Mouse (Mus musculus): Measurements from ENCODE around the gene Poldip2. TPM values are rescaled to one million over a fixed set of nuclear protein-coding genes. Genes with fewer than 3 reads are reported as not detected.

Gene Poldip2
- polyA plus RNA-seq, 1 experiment from 2014 or later: 189 TPM

GRCm38 (mm10) chr11:78567614-78568013 is 55.6 kb downstream of the Poldip2 start:
- Histone ChIP-seq H3K4me3 (ENCODE audit: low read length) (no peak overlapping the region), H3K4me2 (ENCODE audit: low read length) (no peak overlapping the region), H3K27ac (ENCODE audit: low read depth, low read length) (no peak overlapping the region), H3K9ac (ENCODE audit: low read depth, low read length) (no peak overlapping the region), H3K9me3 (ENCODE audit: control insufficient read depth, low read length) (no peaks in the 10 kb centered on the region), H3K27me3 (replicated peaks; ENCODE audit: control insufficient read depth, insufficient read depth, low read length) (no peaks in the 10 kb centered on the region), H3K36me3 (ENCODE audit: control insufficient read depth, insufficient read depth, low read length) (peaks cover 4% of the 10 kb centered on the region), H3K4me1 (ENCODE audit: control insufficient read depth, insufficient read depth, low read depth, low read length) (no peaks in the 10 kb centered on the region)
- WGBS: 92% methylated on average over 6 of the region's 6 CpGs
- no peak for ATAC-seq

- H3K27ac ChIP-seq (ENCODE audit: low read depth, low read length): no peak overlapping the region
- no peaks in the 10 kb centered on the region for H3K27me3 ChIP-seq (replicated peaks; ENCODE audit: control insufficient read depth, insufficient read depth, low read length)
- 85% methylated on average over 10 of the region's 10 CpGs for WGBS
- no peaks in the 10 kb centered on the region for H3K4me1 ChIP-seq (ENCODE audit: control insufficient read depth, insufficient read depth, low read depth, low read length)
- no peak overlapping the region for H3K4me3 ChIP-seq (ENCODE audit: low read length)
- no peaks in the 10 kb centered on the region for H3K9me3 ChIP-seq (ENCODE audit: control insufficient read depth, low read length)
- no peak overlapping the region for H3K9ac ChIP-seq (ENCODE audit: low read depth, low read length)
- ATAC-seq: no peak
- peaks cover 6% of the 10 kb centered on the region for H3K36me3 ChIP-seq (ENCODE audit: control insufficient read depth, insufficient read depth, low read length)
- no peak overlapping the region for H3K4me2 ChIP-seq (ENCODE audit: low read length)
Measured at GRCm38 (mm10) chr11:78568827-78569226, 56.8 kb downstream of the Poldip2 start.

- Histone ChIP-seq H3K9me3 (ENCODE audit: control insufficient read depth, low read length) (no peaks in the 10 kb centered on the region), H3K9ac (ENCODE audit: low read depth, low read length) (no peak overlapping the region), H3K4me2 (ENCODE audit: low read length) (no peak overlapping the region), H3K4me3 (ENCODE audit: low read length) (no peak overlapping the region), H3K27ac (ENCODE audit: low read depth, low read length) (no peak overlapping the region), H3K4me1 (ENCODE audit: control insufficient read depth, insufficient read depth, low read depth, low read length) (no peaks in the 10 kb centered on the region), H3K36me3 (ENCODE audit: control insufficient read depth, insufficient read depth, low read length) (peaks cover 6% of the 10 kb centered on the region), H3K27me3 (replicated peaks; ENCODE audit: control insufficient read depth, insufficient read depth, low read length) (no peaks in the 10 kb centered on the region)
- ATAC-seq: no peak
- 76% methylated on average over 3 of the region's 3 CpGs for WGBS
Measured at GRCm38 (mm10) chr11:78569806-78570205, 57.8 kb downstream of the Poldip2 start.

GRCm38 (mm10) chr11:78571441-78571840 is 59.4 kb downstream of the Poldip2 start:
- Histone ChIP-seq H3K4me3 (ENCODE audit: low read length) (no peak overlapping the region), H3K4me1 (ENCODE audit: control insufficient read depth, insufficient read depth, low read depth, low read length) (no peaks in the 10 kb centered on the region), H3K36me3 (ENCODE audit: control insufficient read depth, insufficient read depth, low read length) (peaks cover 6% of the 10 kb centered on the region), H3K4me2 (ENCODE audit: low read length) (no peak overlapping the region), H3K27me3 (replicated peaks; ENCODE audit: control insufficient read depth, insufficient read depth, low read length) (no peaks in the 10 kb centered on the region), H3K27ac (ENCODE audit: low read depth, low read length) (no peak overlapping the region), H3K9ac (ENCODE audit: low read depth, low read length) (no peak overlapping the region), H3K9me3 (ENCODE audit: control insufficient read depth, low read length) (no peaks in the 10 kb centered on the region)
- no peak for ATAC-seq
- 95% methylated on average over 8 of the region's 8 CpGs for WGBS

- H3K4me2 ChIP-seq (ENCODE audit: low read length): no peak overlapping the region
- H3K36me3 ChIP-seq (ENCODE audit: control insufficient read depth, insufficient read depth, low read length): peaks cover 6% of the 10 kb centered on the region
- H3K9me3 ChIP-seq (ENCODE audit: control insufficient read depth, low read length): no peaks in the 10 kb centered on the region
- H3K27ac ChIP-seq (ENCODE audit: low read depth, low read length): no peak overlapping the region
- H3K4me3 ChIP-seq (ENCODE audit: low read length): no peak overlapping the region
- no peaks in the 10 kb centered on the region for H3K4me1 ChIP-seq (ENCODE audit: control insufficient read depth, insufficient read depth, low read depth, low read length)
- H3K9ac ChIP-seq (ENCODE audit: low read depth, low read length): no peak overlapping the region
- H3K27me3 ChIP-seq (replicated peaks; ENCODE audit: control insufficient read depth, insufficient read depth, low read length): no peaks in the 10 kb centered on the region
- 91% methylated on average over 6 of the region's 6 CpGs for WGBS
- ATAC-seq: no peak
Measured at GRCm38 (mm10) chr11:78571854-78572253, 59.9 kb downstream of the Poldip2 start.

Other genes starting within 250 kb of the Poldip2 start
- 0.16 and 0.40 TPM in 2 replicates for gene BC030499, start 221.4 kb upstream of the Poldip2 start, polyA plus RNA-seq (2015; fragmentation: Nextera tagmentation; extraction: Ambion mirVana)
- gene Spag5, start 210.7 kb upstream of the Poldip2 start, polyA plus RNA-seq (2015; fragmentation: Nextera tagmentation; extraction: Ambion mirVana): 10.5 and 11.2 TPM in 2 replicates
- gene Aldoc, start 189.2 kb upstream of the Poldip2 start, polyA plus RNA-seq (2015; fragmentation: Nextera tagmentation; extraction: Ambion mirVana): 390 and 562 TPM in 2 replicates
- 101 and 107 TPM in 2 replicates for gene Pigs, start 183.8 kb upstream of the Poldip2 start, polyA plus RNA-seq (2015; fragmentation: Nextera tagmentation; extraction: Ambion mirVana)
- gene Unc119, start 168.7 kb upstream of the Poldip2 start, polyA plus RNA-seq (2015; fragmentation: Nextera tagmentation; extraction: Ambion mirVana): 86.5 and 91.1 TPM in 2 replicates
- gene Foxn1, start 125.6 kb upstream of the Poldip2 start, polyA plus RNA-seq (2015; fragmentation: Nextera tagmentation; extraction: Ambion mirVana): not detected in 2 replicates
- not detected in 2 replicates for gene Slc13a2, start 90.0 kb upstream of the Poldip2 start, polyA plus RNA-seq (2015; fragmentation: Nextera tagmentation; extraction: Ambion mirVana)
- gene Slc46a1, start 46.5 kb upstream of the Poldip2 start, polyA plus RNA-seq (2015; fragmentation: Nextera tagmentation; extraction: Ambion mirVana): 27.8 and 31.1 TPM in 2 replicates
- 43.5 and 51.3 TPM in 2 replicates for gene Sarm1, start 14.4 kb upstream of the Poldip2 start, polyA plus RNA-seq (2015; fragmentation: Nextera tagmentation; extraction: Ambion mirVana)
- gene Vtn, start 13.1 kb upstream of the Poldip2 start, polyA plus RNA-seq (2015; fragmentation: Nextera tagmentation; extraction: Ambion mirVana): 150 and 176 TPM in 2 replicates
- 0.11 and 0.20 TPM in 2 replicates for gene Sebox, start 8.7 kb upstream of the Poldip2 start, polyA plus RNA-seq (2015; fragmentation: Nextera tagmentation; extraction: Ambion mirVana)
- gene Tmem199, start within 50 bp of the Poldip2 start, polyA plus RNA-seq (2015; fragmentation: Nextera tagmentation; extraction: Ambion mirVana): 87.9 and 95.5 TPM in 2 replicates
- 69.3 and 70.8 TPM in 2 replicates for gene Tnfaip1, start 24.1 kb downstream of the Poldip2 start, polyA plus RNA-seq (2015; fragmentation: Nextera tagmentation; extraction: Ambion mirVana)
- gene Ift20, start 24.2 kb downstream of the Poldip2 start, polyA plus RNA-seq (2015; fragmentation: Nextera tagmentation; extraction: Ambion mirVana): 118 and 124 TPM in 2 replicates
- gene Tmem97, start 38.6 kb downstream of the Poldip2 start, polyA plus RNA-seq (2015; fragmentation: Nextera tagmentation; extraction: Ambion mirVana): 44.0 and 48.3 TPM in 2 replicates
- gene Nlk, start 185.2 kb downstream of the Poldip2 start, polyA plus RNA-seq (2015; fragmentation: Nextera tagmentation; extraction: Ambion mirVana): 19.4 and 20.7 TPM in 2 replicates
- 29.0 and 29.6 TPM in 2 replicates for gene Ccnq, start 239.5 kb downstream of the Poldip2 start, polyA plus RNA-seq (2015; fragmentation: Nextera tagmentation; extraction: Ambion mirVana)